Mouse (Mus musculus) MEL (cell line): ENCODE results near the gene Gm9573. TPM values are rescaled to one million over a fixed set of nuclear protein-coding genes. Genes with fewer than 3 reads are reported as not detected.

Experiments
- DNase-seq: peaks from one replicate; pipeline ENCODE4 v3.0.0; 2011; ENCODE audit warnings: low read depth, low spot score
- H3K27ac ChIP-seq: 2 replicates; pipeline ENCODE4 v1.5.1; 2012; ENCODE audit warnings: low read depth, mild to moderate bottlenecking, control low read depth, low read length, moderate library complexity; ENCODE audit not compliant: control insufficient read depth
- H3K27me3 ChIP-seq, 2 experiments: fragments of 150-350 bp in 1 of 2; sonication (generic) in 1 of 2; 2 replicates each; pipeline ENCODE4 v1.6.1; 2012; ENCODE audit warnings: low read length in 2 of 2, mild to moderate bottlenecking in 2 of 2, improper control_type of control experiment in 1 of 2, moderate library complexity in 1 of 2; ENCODE audit not compliant: insufficient read depth in 2 of 2, control insufficient read depth in 1 of 2
- H3K36me3 ChIP-seq, 2 experiments: 2 replicates each; pipeline ENCODE4 v1.6.1; 2012 to 2014; ENCODE audit warnings: low read length in 2 of 2, improper control_type of control experiment in 1 of 2, inconsistent platforms in 1 of 2, mild to moderate bottlenecking in 1 of 2; ENCODE audit not compliant: insufficient read depth in 2 of 2, control insufficient read depth in 1 of 2
- H3K4me1 ChIP-seq, 2 experiments: fragments of 150-350 bp in 1 of 2; sonication (generic) in 1 of 2; 2 replicates each; pipeline ENCODE4 v1.6.1; 2012; ENCODE audit warnings: low read length in 2 of 2, improper control_type of control experiment in 1 of 2, mild to moderate bottlenecking in 1 of 2; ENCODE audit not compliant: insufficient read depth in 2 of 2, control insufficient read depth in 1 of 2
- H3K4me3 ChIP-seq, 2 experiments: fragments of 150-350 bp in 1 of 2; sonication (generic) in 1 of 2; 2 replicates each; pipeline ENCODE4 v1.5.1; 2012; ENCODE audit warnings: low read depth in 2 of 2, low read length in 2 of 2, mild to moderate bottlenecking in 2 of 2, moderate library complexity in 2 of 2, control low read depth in 1 of 2, improper control_type of control experiment in 1 of 2; ENCODE audit not compliant: control insufficient read depth in 1 of 2, insufficient read depth in 1 of 2
- H3K79me2 ChIP-seq: 2 replicates; pipeline ENCODE4 v1.6.1; 2012; ENCODE audit warnings: mild to moderate bottlenecking, low read length, moderate library complexity; ENCODE audit not compliant: control insufficient read depth, poor library complexity, insufficient read depth
- H3K9ac ChIP-seq: 2 replicates; pipeline ENCODE4 v1.6.1; 2012; ENCODE audit warnings: low read depth, mild to moderate bottlenecking, control low read depth, low read length, moderate library complexity; ENCODE audit not compliant: control insufficient read depth, poor library complexity, severe bottlenecking
- H3K9me3 ChIP-seq: fragments of 150-350 bp; sonication (generic); replicated peaks from 2 replicates; pipeline ENCODE4 v1.6.1; 2012; ENCODE audit warnings: mild to moderate bottlenecking, low read length, improper control_type of control experiment, moderate library complexity; ENCODE audit not compliant: insufficient read depth
- CTCF ChIP-seq, 3 experiments: IDR thresholded peaks in 2 of 3; conservative IDR thresholded peaks in 1 of 3; 2 replicates each; pipeline ENCODE4 v1.5.1; 2011 to 2012; ENCODE audit warnings: low read length in 3 of 3, low read depth in 2 of 3, mild to moderate bottlenecking in 2 of 3, improper control_type of control experiment in 1 of 3, inconsistent platforms in 1 of 3, mixed read lengths in 1 of 3, moderate library complexity in 1 of 3; ENCODE audit not compliant: control insufficient read depth in 1 of 3, insufficient read depth in 1 of 3, poor library complexity in 1 of 3, severe bottlenecking in 1 of 3
- ETS1 ChIP-seq: IDR thresholded peaks from 2 replicates; pipeline ENCODE4 v1.6.1; 2012; ENCODE audit warnings: low read depth, mild to moderate bottlenecking, inconsistent platforms, low read length, improper control_type of control experiment, moderate library complexity
- GABPA ChIP-seq: IDR thresholded peaks from 2 replicates; pipeline ENCODE4 v1.6.1; 2012; ENCODE audit warnings: low read depth, mild to moderate bottlenecking, inconsistent platforms, low read length, improper control_type of control experiment, moderate library complexity
- HCFC1 ChIP-seq: IDR thresholded peaks from 2 replicates; pipeline ENCODE4 v1.6.1; 2012; ENCODE audit warnings: low read depth, mild to moderate bottlenecking, inconsistent platforms, low read length, improper control_type of control experiment, moderate library complexity
- KAT2A ChIP-seq: conservative IDR thresholded peaks from 2 replicates; pipeline ENCODE4 v1.6.1; 2012; ENCODE audit warnings: low read depth, low read length, improper control_type of control experiment, inconsistent platforms
- MAX ChIP-seq: IDR thresholded peaks from 2 replicates; pipeline ENCODE4 v1.6.1; 2011; ENCODE audit warnings: low read length, improper control_type of control experiment
- MYB ChIP-seq: IDR thresholded peaks from 2 replicates; pipeline ENCODE4 v1.6.1; 2011; ENCODE audit warnings: mild to moderate bottlenecking, low read depth, low read length, improper control_type of control experiment
- MYC ChIP-seq: IDR thresholded peaks from 2 replicates; pipeline ENCODE4 v1.6.1; 2011; ENCODE audit warnings: low read depth, mild to moderate bottlenecking, low read length, improper control_type of control experiment, moderate library complexity
- NELFE ChIP-seq: IDR thresholded peaks from 2 replicates; pipeline ENCODE4 v1.6.1; 2011; ENCODE audit warnings: low read depth, low read length, improper control_type of control experiment
- POLR2AphosphoS5 ChIP-seq: IDR thresholded peaks from 2 replicates; pipeline ENCODE4 v1.6.1; 2012; ENCODE audit warnings: low read depth, borderline replicate concordance, mild to moderate bottlenecking, inconsistent platforms, low read length, moderate library complexity, mixed read lengths
- RAD21 ChIP-seq: IDR thresholded peaks from 2 replicates; pipeline ENCODE4 v1.6.1; 2011; ENCODE audit warnings: mild to moderate bottlenecking, low read depth, low read length, improper control_type of control experiment
- RCOR1 ChIP-seq: IDR thresholded peaks from 2 replicates; pipeline ENCODE4 v1.6.1; 2012; ENCODE audit warnings: low read depth, mild to moderate bottlenecking, inconsistent platforms, low read length, improper control_type of control experiment
- SMC3 ChIP-seq: IDR thresholded peaks from 2 replicates; pipeline ENCODE4 v1.6.1; 2011; ENCODE audit warnings: low read depth, low read length, improper control_type of control experiment
- USF1 ChIP-seq: IDR thresholded peaks from 2 replicates; pipeline ENCODE4 v1.6.1; 2014; ENCODE audit warnings: low read depth, mild to moderate bottlenecking, inconsistent platforms, low read length, improper control_type of control experiment, moderate library complexity
- ZNF384 ChIP-seq: IDR thresholded peaks from 2 replicates; pipeline ENCODE4 v1.6.1; 2012; ENCODE audit warnings: low read depth, mild to moderate bottlenecking, inconsistent platforms, low read length, improper control_type of control experiment
- polyA plus RNA-seq, 2 experiments: library from polyadenylated mRNA; stranded (reverse) in 1 of 2; unstranded in 1 of 2; fragments of >175 nt in 1 of 2; fragments of >200 nt in 1 of 2; gene quantifications; 2 replicates each; pipeline versions ENCODE4 v1.2.1 to v1.2.4; 2012; ENCODE audit warnings: low replicate concordance in 2 of 2, low read depth in 1 of 2; ENCODE audit not compliant: insufficient read length in 2 of 2, insufficient read depth in 1 of 2, missing spikeins in 1 of 2
- total RNA-seq: library from RNA; depleted of rRNA; stranded (reverse); fragments of 300-350 nt; gene quantifications from 2 replicates; pipeline ENCODE4 v1.2.3, GENCODE M21; 2012

The Gm9573 gene
- total and polyA plus RNA-seq, 3 experiments = not detected

DNA sequence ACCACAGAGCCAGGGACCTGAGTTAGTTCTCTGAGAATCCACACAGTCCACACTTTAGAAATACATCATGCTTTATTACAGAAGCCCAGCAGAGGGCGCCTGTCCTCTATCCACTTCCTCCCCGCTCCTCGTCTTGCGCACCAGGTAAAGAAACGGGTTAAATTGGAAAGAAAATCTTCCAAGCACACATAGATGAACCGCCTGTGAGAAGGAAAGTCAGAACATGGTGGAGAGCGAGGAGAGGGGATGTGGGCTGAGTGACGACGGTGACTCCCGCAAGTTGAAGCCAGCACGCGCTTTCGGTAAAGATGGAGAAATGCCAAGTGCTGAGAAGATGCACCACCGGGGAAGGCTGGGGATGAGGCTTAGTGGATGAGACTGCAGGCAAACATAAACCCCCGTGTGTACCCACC lies 9.3 kb upstream of the Gm9573 start:
- H3K9me3 ChIP-seq = no peaks in the 10 kb centered on the region
- peak overlapping the region; percentile 57 to 63 for H3K4me3 ChIP-seq
- no peak overlapping the region for H3K27ac ChIP-seq
- no peaks in the 10 kb centered on the region for H3K79me2 ChIP-seq
- 0 out of 4 replicates have a peak, but pooled peaks cover 0 to 3% of the 10 kb centered on the region in 2 experiments for H3K27me3 ChIP-seq
- peak overlapping the region; percentile 41 for H3K9ac ChIP-seq
- peak; percentile 56 to 79 (median 69) for TF ChIP-seq CTCF (IDR thresholded peaks at IDR 0.05 in 2 of 3, conservative IDR thresholded peaks at IDR 0.05 in 1 of 3; ENCODE audit: control insufficient read depth in 1 of 3, insufficient read depth in 1 of 3, low read depth in 2 of 3, low read length in 3 of 3, poor library complexity in 1 of 3, severe bottlenecking in 1 of 3)
- TF ChIP-seq KAT2A = no peak
- TF ChIP-seq RCOR1 = no peak
- TF ChIP-seq NELFE = no peak
- TF ChIP-seq SMC3 = peak; percentile 66
- no peak for TF ChIP-seq MYB
- peak; percentile 21; the same call in 1 of the 2 replicates for TF ChIP-seq MYC
- peak; percentile 56 for TF ChIP-seq RAD21
- TF ChIP-seq ZNF384 = no peak
- TF ChIP-seq, all 39 proteins: peak for 4
- DNase-seq = peak; percentile 86
- peaks cover 0 to 17% of the 10 kb centered on the region in 2 experiments; a peak in 2 of 4 replicates for H3K4me1 ChIP-seq
- peaks cover 0 to 11% of the 10 kb centered on the region in 2 experiments; a peak in 2 of 4 replicates for H3K36me3 ChIP-seq

DNA sequence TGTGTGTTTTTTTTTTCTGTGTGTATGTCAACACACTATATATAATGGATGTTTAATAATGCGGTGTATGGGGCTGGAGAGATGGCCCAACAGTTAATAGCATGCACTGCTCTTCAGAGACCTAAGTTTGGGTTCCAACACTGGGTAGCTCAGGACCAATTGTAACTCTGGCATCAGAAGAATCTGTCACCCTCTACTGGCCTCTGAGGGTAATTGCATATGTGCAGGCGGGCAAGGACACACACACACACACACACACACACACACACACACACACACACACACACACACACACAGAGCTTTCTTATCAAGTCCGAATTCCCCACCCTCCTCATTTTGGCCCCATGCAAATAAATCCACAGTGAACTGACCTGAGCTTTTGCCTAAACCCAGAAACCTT lies 8.8 kb upstream of the Gm9573 start:
- H3K27me3 ChIP-seq = peaks cover 1 to 3% of the 10 kb centered on the region in 2 experiments; a peak in 1 of 4 replicates
- H3K27ac ChIP-seq = no peak overlapping the region
- H3K9ac ChIP-seq = no peak overlapping the region
- TF ChIP-seq HCFC1 (0 out of 2 replicates have a peak, but pooled peaks have one; percentile 13), GABPA (no peak), USF1 (no peak), MAX (no peak), CTCF (IDR thresholded peaks at IDR 0.05 in 2 of 3, conservative IDR thresholded peaks at IDR 0.05 in 1 of 3; ENCODE audit: control insufficient read depth in 1 of 3, insufficient read depth in 1 of 3, low read depth in 2 of 3, low read length in 3 of 3, poor library complexity in 1 of 3, severe bottlenecking in 1 of 3) (peak; percentile 17 to 49 (median 43); a peak in 4 of 6 replicates), NELFE (no peak), ETS1 (no peak), SMC3 (0 out of 2 replicates have a peak, but pooled peaks have one; percentile 11)
- peak; percentile 42 for DNase-seq
- H3K4me1 ChIP-seq = peaks cover 0 to 17% of the 10 kb centered on the region in 2 experiments; a peak in 2 of 4 replicates
- H3K36me3 ChIP-seq = peaks cover 0 to 11% of the 10 kb centered on the region in 2 experiments; a peak in 2 of 4 replicates
- H3K79me2 ChIP-seq = no peaks in the 10 kb centered on the region
- no peaks in the 10 kb centered on the region for H3K9me3 ChIP-seq
- no peak overlapping the region for H3K4me3 ChIP-seq

DNA sequence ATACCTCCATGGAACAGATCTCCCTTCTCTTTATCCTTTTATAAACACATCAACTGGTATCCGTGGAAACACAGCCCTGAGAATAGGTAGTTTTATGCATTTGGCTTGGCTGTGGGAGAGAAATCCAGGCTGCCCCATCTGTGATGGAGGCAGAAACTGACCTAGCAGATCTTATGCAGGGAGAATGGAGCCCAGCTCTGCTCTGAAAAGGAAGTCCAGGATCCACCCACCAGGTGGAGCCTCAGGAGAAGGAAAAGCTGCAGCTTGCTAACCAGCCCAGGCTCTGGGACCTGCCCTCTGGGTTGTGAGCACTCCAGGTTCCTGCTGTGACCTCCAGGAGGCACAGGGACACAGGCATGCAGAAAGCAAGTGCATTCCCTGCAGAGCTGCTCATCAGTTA lies 7.6 kb upstream of the Gm9573 start:
- no peak overlapping the region for H3K9ac ChIP-seq
- no peaks in the 10 kb centered on the region for H3K9me3 ChIP-seq
- no peak overlapping the region for H3K27ac ChIP-seq
- H3K79me2 ChIP-seq = no peaks in the 10 kb centered on the region
- H3K36me3 ChIP-seq = peaks cover 0 to 4% of the 10 kb centered on the region in 2 experiments; a peak in 2 of 4 replicates
- H3K4me1 ChIP-seq = peaks cover 0 to 7% of the 10 kb centered on the region in 2 experiments; a peak in 2 of 4 replicates
- H3K27me3 ChIP-seq = peaks cover 3% of the 10 kb centered on the region in 2 experiments; a peak in 1 of 4 replicates
- TF ChIP-seq SMC3 = 0 out of 2 replicates have a peak, but pooled peaks have one; percentile 3
- TF ChIP-seq POLR2AphosphoS5 = no peak
- TF ChIP-seq NELFE = no peak
- TF ChIP-seq HCFC1 = no peak
- no peak for DNase-seq
- H3K4me3 ChIP-seq = no peak overlapping the region
